Mouse (Mus musculus) CH12.LX (cell line): ENCODE results near the gene Ikzf2. TPM values are rescaled to one million over a fixed set of nuclear protein-coding genes. Genes with fewer than 3 reads are reported as not detected.

Experiments
- DNase-seq: peaks from one replicate; pipeline ENCODE4 v3.0.0-alpha.2; 2013; ENCODE audit errors: extremely low read depth
- H3K27ac ChIP-seq: 2 replicates; pipeline ENCODE4 v1.5.1; 2012; ENCODE audit warnings: low read depth, mild to moderate bottlenecking, control low read depth, moderate library complexity; ENCODE audit not compliant: insufficient read depth
- H3K27me3 ChIP-seq: replicated peaks from 2 replicates; pipeline ENCODE3; 2012; ENCODE audit warnings: inconsistent platforms
- H3K36me3 ChIP-seq, 2 experiments: replicated peaks in 1 of 2; 2 replicates each; pipeline versions ENCODE3 to v1.6.1; 2012; ENCODE audit warnings: inconsistent platforms in 1 of 2, low read length in 1 of 2, mild to moderate bottlenecking in 1 of 2, mixed read lengths in 1 of 2, moderate library complexity in 1 of 2; ENCODE audit not compliant: control insufficient read depth in 1 of 2, insufficient read depth in 1 of 2
- H3K4me1 ChIP-seq, 2 experiments: 2 replicates each; pipeline ENCODE4 v1.6.1; 2012; ENCODE audit warnings: inconsistent platforms in 1 of 2, moderate library complexity in 1 of 2; ENCODE audit not compliant: insufficient read depth in 2 of 2, control insufficient read depth in 1 of 2
- H3K4me2 ChIP-seq: 2 replicates; pipeline ENCODE4 v1.6.1; 2012; ENCODE audit warnings: low read depth, mild to moderate bottlenecking, control low read depth; ENCODE audit not compliant: poor library complexity, insufficient read depth, severe bottlenecking
- H3K4me3 ChIP-seq, 3 experiments: fragments of 150-350 bp in 1 of 3; sonication (generic) in 1 of 3; replicated peaks in 1 of 3; 2 replicates each; pipeline versions ENCODE3 to v1.5.1; 2011 to 2012; ENCODE audit warnings: low read depth in 2 of 3, low read length in 2 of 3, mild to moderate bottlenecking in 2 of 3, moderate library complexity in 2 of 3, control low read depth in 1 of 3, improper control_type of control experiment in 1 of 3, inconsistent platforms in 1 of 3, mixed read lengths in 1 of 3; ENCODE audit not compliant: poor library complexity in 1 of 3
- H3K79me2 ChIP-seq: replicated peaks from 2 replicates; pipeline ENCODE4 v1.6.1; 2012; ENCODE audit warnings: mild to moderate bottlenecking, moderate library complexity; ENCODE audit not compliant: control insufficient read depth, poor library complexity, insufficient read depth, severe bottlenecking; ENCODE audit errors: extremely low read depth
- H3K9ac ChIP-seq: 2 replicates; pipeline ENCODE4 v1.6.1; 2012; ENCODE audit warnings: low read depth, mild to moderate bottlenecking, control low read depth, moderate library complexity; ENCODE audit not compliant: insufficient read depth
- H3K9me3 ChIP-seq: replicated peaks from 2 replicates; pipeline ENCODE3; 2012; ENCODE audit warnings: low read length, inconsistent platforms, mixed read lengths
- ELF1 ChIP-seq: IDR thresholded peaks from 2 replicates; pipeline ENCODE4 v1.6.1; 2014; ENCODE audit warnings: low read depth, mild to moderate bottlenecking, inconsistent platforms, low read length, improper control_type of control experiment
- HCFC1 ChIP-seq: IDR thresholded peaks from 2 replicates; pipeline ENCODE4 v1.6.1; 2012; ENCODE audit warnings: low read depth, mild to moderate bottlenecking, inconsistent platforms, low read length, improper control_type of control experiment
- JUN ChIP-seq: IDR thresholded peaks from 2 replicates; pipeline ENCODE4 v1.6.1; 2011; ENCODE audit warnings: low read depth, mild to moderate bottlenecking, low read length, improper control_type of control experiment, moderate library complexity; ENCODE audit not compliant: insufficient read depth
- MAFK ChIP-seq: IDR thresholded peaks from 2 replicates; pipeline ENCODE4 v1.6.1; 2011; ENCODE audit warnings: low read length, improper control_type of control experiment; ENCODE audit not compliant: insufficient replicate concordance
- PAX5 ChIP-seq: IDR thresholded peaks from 2 replicates; pipeline ENCODE4 v1.6.1; 2012; ENCODE audit warnings: low read length, inconsistent platforms, mixed read lengths
- POLR2AphosphoS2 ChIP-seq: IDR thresholded peaks from 2 replicates; pipeline ENCODE4 v1.6.1; 2011; ENCODE audit warnings: low read depth, low read length, improper control_type of control experiment
- SIN3A ChIP-seq: IDR thresholded peaks from 2 replicates; pipeline ENCODE4 v1.6.1; 2012; ENCODE audit warnings: low read length, improper control_type of control experiment, inconsistent platforms
- TCF12 ChIP-seq: IDR thresholded peaks from 2 replicates; pipeline ENCODE4 v1.6.1; 2014; ENCODE audit warnings: low read depth, mild to moderate bottlenecking, inconsistent platforms, low read length, improper control_type of control experiment
- UBTF ChIP-seq: IDR thresholded peaks from 2 replicates; pipeline ENCODE4 v1.6.1; 2012; ENCODE audit warnings: low read depth, mild to moderate bottlenecking, inconsistent platforms, low read length, improper control_type of control experiment, moderate library complexity
- USF1 ChIP-seq: IDR thresholded peaks from 2 replicates; pipeline ENCODE4 v1.6.1; 2014; ENCODE audit warnings: low read depth, mild to moderate bottlenecking, inconsistent platforms, low read length, improper control_type of control experiment
- USF2 ChIP-seq: conservative IDR thresholded peaks from 2 replicates; pipeline ENCODE4 v1.6.1; 2011; ENCODE audit warnings: low read depth, low read length, improper control_type of control experiment
- ZMIZ1 ChIP-seq: IDR thresholded peaks from 2 replicates; pipeline ENCODE4 v1.6.1; 2012; ENCODE audit warnings: low read depth, mild to moderate bottlenecking, inconsistent platforms, low read length, improper control_type of control experiment
- ZNF384 ChIP-seq: IDR thresholded peaks from 2 replicates; pipeline ENCODE4 v1.6.1; 2012; ENCODE audit warnings: low read depth, low read length, improper control_type of control experiment, inconsistent platforms
- dilution Hi-C: fragments of 300-500 bp; cut with MboI; formaldehyde crosslinking; loops from 2 replicates; pipeline ENCODE4 v1.14.3; 2020; ENCODE audit warnings: low sequenced_read_pairs; ENCODE audit not compliant: extremely low pct_unique_long_range_greater_than_20kb, extremely low pct_ligation_motif_present
- in situ Hi-C: fragments of 300-500 bp; cut with MboI; formaldehyde crosslinking; loops from 3 replicates; pipeline ENCODE4 v1.14.3; 2019; ENCODE audit warnings: low sequenced_read_pairs, low pct_ligation_motif_present, low pct_unique_long_range_greater_than_20kb, mixed read lengths
- polyA plus RNA-seq: library from polyadenylated mRNA; unstranded; fragments of >175 nt; gene quantifications from 2 replicates; pipeline ENCODE4 v1.2.1, GENCODE M21; 2012; ENCODE audit warnings: low read depth; ENCODE audit not compliant: insufficient read length
- total RNA-seq, 2 experiments: library from RNA; depleted of rRNA; stranded (reverse); fragments of 300-350 nt in 1 of 2; fragments of >200 nt in 1 of 2; gene quantifications; 2 replicates each; pipeline ENCODE4 v1.2.3; 2012 to 2014

The Ikzf2 gene
- total and polyA plus RNA-seq, 3 experiments = not detected

DNA sequence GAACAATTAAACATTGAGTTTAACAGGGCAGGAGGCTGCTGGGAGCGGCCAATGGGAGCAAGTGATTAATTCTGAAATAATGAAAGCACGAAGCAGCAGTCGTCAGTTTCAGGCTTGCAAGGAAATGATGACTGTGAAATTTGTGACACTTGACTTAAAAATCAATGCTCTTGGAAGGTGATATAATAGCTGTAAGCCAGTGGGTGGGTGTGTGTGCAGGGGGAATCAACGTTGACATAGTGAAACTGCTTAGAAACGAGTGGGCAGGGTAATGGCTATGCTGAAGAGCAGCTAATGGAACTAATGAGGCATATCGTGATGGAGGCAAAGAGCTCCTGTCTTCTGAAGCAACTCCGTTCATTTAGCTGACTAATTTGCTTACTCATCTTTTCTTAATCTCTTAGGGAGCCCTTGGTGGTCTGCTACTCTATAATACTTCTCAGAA lies 188.2 kb downstream of the Ikzf2 start:
- DNase-seq = peak; percentile 11
- H3K4me2 ChIP-seq = peak overlapping the region; percentile 88
- H3K4me1 ChIP-seq = peaks cover 0 to 7% of the 10 kb centered on the region in 2 experiments; a peak in 2 of 4 replicates
- no peaks in the 10 kb centered on the region for H3K79me2 ChIP-seq
- TF ChIP-seq MAFK (peak; percentile 76), HCFC1 (no peak), USF1 (no peak)
- no peaks in the 10 kb centered on the region for H3K36me3 ChIP-seq
- H3K9me3 ChIP-seq = no peaks in the 10 kb centered on the region
- dilution Hi-C loops (no loop called here), in situ Hi-C loops (no loop called here)
- H3K27me3 ChIP-seq = no peaks in the 10 kb centered on the region
- H3K27ac ChIP-seq = no peak overlapping the region
- H3K4me3 ChIP-seq = peak overlapping the region; percentile 11 to 63 (median 14)
- H3K9ac ChIP-seq = peak overlapping the region; percentile 56; the same call in 1 of the 2 replicates

DNA sequence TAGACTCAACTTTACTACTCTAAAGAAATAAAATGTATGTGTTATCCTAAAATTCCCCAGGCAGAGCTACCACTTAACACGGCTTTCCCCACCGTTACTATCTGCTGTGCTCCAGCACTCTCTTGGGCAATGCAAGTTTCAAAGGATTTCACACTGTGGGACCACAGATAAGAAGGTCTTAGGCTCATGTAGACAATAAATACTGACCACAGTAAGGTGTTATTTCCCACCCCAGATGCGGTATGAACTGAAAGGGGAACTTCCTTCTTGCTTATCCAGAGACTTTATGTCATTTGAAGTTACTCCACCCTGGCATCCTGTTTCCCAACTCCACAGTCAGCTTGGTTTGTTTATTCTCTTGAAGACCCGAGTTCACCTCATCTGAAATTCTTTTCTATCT lies 191.0 kb downstream of the Ikzf2 start:
- no peak for TF ChIP-seq JUN
- TF ChIP-seq PAX5 = no peak
- no peak overlapping the region for H3K27ac ChIP-seq
- dilution Hi-C loops = no loop called here
- H3K36me3 ChIP-seq = no peaks in the 10 kb centered on the region
- DNase-seq = no peak
- no peak overlapping the region for H3K9ac ChIP-seq
- H3K27me3 ChIP-seq = no peaks in the 10 kb centered on the region
- in situ Hi-C loops = no loop called here
- no peaks in the 10 kb centered on the region for H3K9me3 ChIP-seq
- no peak overlapping the region for H3K4me2 ChIP-seq
- H3K4me3 ChIP-seq = no peak overlapping the region
- H3K79me2 ChIP-seq = no peaks in the 10 kb centered on the region
- peaks cover 0 to 7% of the 10 kb centered on the region in 2 experiments; a peak in 2 of 4 replicates for H3K4me1 ChIP-seq

DNA sequence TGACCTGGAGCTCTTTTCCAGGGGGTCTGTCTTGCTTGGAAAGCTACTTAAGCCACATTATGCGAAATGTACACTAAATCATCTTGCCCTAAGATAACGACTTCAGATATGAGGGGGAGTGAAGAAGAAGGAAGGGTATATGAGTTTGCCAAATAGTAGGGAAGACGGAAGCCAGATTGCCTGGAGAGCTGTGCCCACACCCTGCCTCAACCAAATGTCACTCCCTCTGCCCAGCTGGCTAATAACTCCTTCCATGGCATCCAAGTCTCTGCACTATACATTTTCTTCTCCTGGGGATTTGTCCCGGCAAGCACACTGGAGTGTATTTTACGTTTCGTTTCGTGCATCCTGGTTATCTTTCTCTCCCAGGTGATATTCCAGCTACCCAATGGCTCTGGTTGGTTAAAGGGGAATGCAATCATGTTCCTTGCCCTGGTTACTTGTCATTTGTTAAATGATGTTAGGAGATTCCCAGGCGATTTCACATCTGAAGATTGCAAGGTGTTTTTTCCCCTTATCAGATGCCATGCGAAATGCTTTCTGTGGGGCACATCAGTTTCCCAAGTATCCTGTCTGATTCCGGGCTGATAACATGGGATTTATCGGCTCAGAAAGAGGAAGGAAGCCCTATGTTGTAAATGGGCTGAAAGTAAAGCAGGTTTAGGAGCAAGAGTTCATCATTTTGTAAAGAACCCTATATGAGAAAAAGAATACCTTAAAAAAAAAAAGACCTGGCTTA lies 193.6 kb downstream of the Ikzf2 start:
- no peaks in the 10 kb centered on the region for H3K4me1 ChIP-seq
- no peaks in the 10 kb centered on the region for H3K79me2 ChIP-seq
- H3K9me3 ChIP-seq = no peaks in the 10 kb centered on the region
- DNase-seq = no peak
- H3K27me3 ChIP-seq = no peaks in the 10 kb centered on the region
- dilution Hi-C loops = no loop called here
- in situ Hi-C loops = no loop called here
- H3K4me2 ChIP-seq = no peak overlapping the region
- TF ChIP-seq ZNF384 = no peak
- TF ChIP-seq POLR2AphosphoS2 = no peak
- TF ChIP-seq USF1 = no peak
- no peak for TF ChIP-seq USF2
- no peak for TF ChIP-seq SIN3A
- TF ChIP-seq HCFC1 = no peak
- no peak for TF ChIP-seq ELF1
- TF ChIP-seq TCF12 = no peak
- TF ChIP-seq ZMIZ1 = no peak
- TF ChIP-seq UBTF = no peak
- TF ChIP-seq, all 38 proteins: peak for 0
- H3K36me3 ChIP-seq = no peaks in the 10 kb centered on the region
- no peak overlapping the region for H3K4me3 ChIP-seq
- no peak overlapping the region for H3K9ac ChIP-seq
- H3K27ac ChIP-seq = no peak overlapping the region
